Mouse (Mus musculus): ENCODE measurements around the gene Zfp978. TPM values are rescaled to one million over a fixed set of nuclear protein-coding genes. Genes with fewer than 3 reads are reported as not detected.

Zfp978 gene
- polyA plus RNA-seq, 1 experiment from 2014 or later: 0.14 TPM

DNA sequence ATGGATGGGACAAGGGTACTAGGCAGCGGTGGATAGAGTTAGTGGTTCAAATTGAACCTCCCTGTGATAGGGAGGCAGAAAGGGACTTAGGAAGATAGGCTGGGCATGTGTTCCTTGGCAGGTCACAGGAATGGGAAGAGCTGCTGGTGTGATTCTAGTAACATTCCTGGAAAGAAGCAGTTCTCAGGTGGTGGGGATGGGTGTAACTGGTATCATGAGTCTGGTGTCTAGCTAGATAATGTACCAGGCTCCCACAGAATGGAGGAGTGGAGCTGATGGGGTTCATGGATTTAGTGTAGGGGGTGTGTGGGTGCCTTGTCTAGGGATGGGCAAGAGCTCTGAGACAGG is 71.3 kb downstream of the Zfp978 start:
- DNase-seq (ENCODE audit: low spot score) (no peak), ATAC-seq (replicated peaks; ENCODE audit: low FRiP score, low read depth) (peak; percentile 21; the same call in 1 of the 2 replicates)
- 89% methylated on average over 1 of the region's 1 CpGs for WGBS
- no peak overlapping the region for H3K4me2 ChIP-seq (ENCODE audit: low read length)
- no peaks in the 10 kb centered on the region for H3K4me1 ChIP-seq (replicated peaks; ENCODE audit: insufficient read depth, low read length)
- H3K27ac ChIP-seq: no peak overlapping the region
- no peak overlapping the region for H3K4me3 ChIP-seq (replicated peaks; ENCODE audit: low read depth, low read length)
- peaks cover 22% of the 10 kb centered on the region for H3K9me3 ChIP-seq (replicated peaks; ENCODE audit: low read length)
- H3K36me3 ChIP-seq (ENCODE audit: insufficient read depth, low read length): no peaks in the 10 kb centered on the region
- H3K27me3 ChIP-seq (ENCODE audit: insufficient read depth, low read length): no peaks in the 10 kb centered on the region
- no peak for TF ChIP-seq CTCF (IDR thresholded peaks at IDR 0.05; ENCODE audit: low read depth)
- no peak overlapping the region for H3K9ac ChIP-seq (ENCODE audit: low read depth, low read length)

DNA sequence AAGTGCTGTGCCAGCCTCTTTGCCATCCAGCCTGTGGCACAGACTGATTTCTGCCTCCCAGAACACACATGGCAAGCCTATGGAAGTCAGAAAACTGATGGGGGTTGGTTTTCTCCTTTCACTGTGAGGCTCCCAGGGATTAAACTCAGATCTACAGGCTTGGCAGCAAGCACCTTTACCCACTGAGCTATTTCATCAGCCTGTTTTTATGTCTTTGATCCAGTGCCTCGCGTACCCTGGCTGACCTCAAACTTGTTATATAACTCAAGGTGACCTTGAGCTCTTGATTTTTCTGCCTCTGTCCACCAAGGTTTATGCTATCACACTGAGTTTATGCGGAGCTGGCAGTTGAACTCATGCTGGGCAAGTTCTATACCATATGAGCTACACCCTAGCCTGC is 71.9 kb downstream of the Zfp978 start:
- TF ChIP-seq CTCF (IDR thresholded peaks at IDR 0.05; ENCODE audit: low read depth): no peak
- H3K4me2 ChIP-seq (ENCODE audit: low read length): no peak overlapping the region
- no peaks in the 10 kb centered on the region for H3K36me3 ChIP-seq (ENCODE audit: insufficient read depth, low read length)
- no peaks in the 10 kb centered on the region for H3K27me3 ChIP-seq (ENCODE audit: insufficient read depth, low read length)
- no peaks in the 10 kb centered on the region for H3K4me1 ChIP-seq (replicated peaks; ENCODE audit: insufficient read depth, low read length)
- no peak overlapping the region for H3K27ac ChIP-seq
- ATAC-seq (replicated peaks; ENCODE audit: low FRiP score, low read depth): 0 out of 2 replicates have a peak, but pooled peaks have one; percentile 16
- WGBS: 40% methylated on average over 3 of the region's 3 CpGs
- H3K4me3 ChIP-seq (replicated peaks; ENCODE audit: low read depth, low read length): no peak overlapping the region
- peaks cover 22% of the 10 kb centered on the region for H3K9me3 ChIP-seq (replicated peaks; ENCODE audit: low read length)
- H3K9ac ChIP-seq (ENCODE audit: low read depth, low read length): no peak overlapping the region
- no peak for DNase-seq (ENCODE audit: low spot score)

DNA sequence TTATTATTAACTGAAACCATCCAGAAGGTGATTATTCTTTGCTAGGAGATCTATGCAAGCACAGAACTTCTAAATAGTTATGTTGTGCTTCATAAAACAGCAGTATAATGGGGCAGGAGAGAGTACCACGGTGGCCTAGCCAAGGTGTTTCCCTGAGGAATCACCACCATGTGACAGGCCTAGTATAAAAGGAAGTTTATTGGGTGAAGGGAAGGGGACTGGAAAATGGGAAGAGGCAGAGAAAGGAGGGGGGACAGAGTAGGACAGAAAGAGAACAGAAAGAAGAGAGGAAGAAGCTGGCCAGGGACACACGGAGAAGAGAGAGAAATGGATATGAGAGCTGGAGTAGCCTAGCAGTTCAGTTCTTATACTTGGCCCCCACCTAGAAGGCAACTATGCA is 72.8 kb downstream of the Zfp978 start:
- DNase-seq (ENCODE audit: low spot score) (no peak), ATAC-seq (replicated peaks; ENCODE audit: low FRiP score, low read depth) (peak; percentile 22; the same call in 1 of the 2 replicates)
- Histone ChIP-seq H3K4me2 (ENCODE audit: low read length) (no peak overlapping the region), H3K27ac (no peak overlapping the region), H3K36me3 (ENCODE audit: insufficient read depth, low read length) (no peaks in the 10 kb centered on the region), H3K4me1 (replicated peaks; ENCODE audit: insufficient read depth, low read length) (no peaks in the 10 kb centered on the region), H3K27me3 (ENCODE audit: insufficient read depth, low read length) (no peaks in the 10 kb centered on the region), H3K9me3 (replicated peaks; ENCODE audit: low read length) (peaks cover 22% of the 10 kb centered on the region), H3K9ac (ENCODE audit: low read depth, low read length) (no peak overlapping the region), H3K4me3 (replicated peaks; ENCODE audit: low read depth, low read length) (no peak overlapping the region)
- TF ChIP-seq CTCF (IDR thresholded peaks at IDR 0.05; ENCODE audit: low read depth): no peak
- 46% methylated on average over 2 of the region's 2 CpGs for WGBS

Other genes starting within 250 kb of the Zfp978 start
- gene Zfp991, start 229.3 kb upstream of the Zfp978 start, polyA plus RNA-seq (2015; fragmentation: Nextera tagmentation; extraction: Ambion mirVana): 8.4 and 9.5 TPM in 2 replicates
- gene Zfp988, start 55.6 kb upstream of the Zfp978 start, polyA plus RNA-seq (2015; fragmentation: Nextera tagmentation; extraction: Ambion mirVana): 0.24 and 0.25 TPM in 2 replicates
- 4.9 and 5.1 TPM in 2 replicates for gene Zfp982, start 131.1 kb downstream of the Zfp978 start, polyA plus RNA-seq (2015; fragmentation: Nextera tagmentation; extraction: Ambion mirVana)
- 0.14 and 0.19 TPM in 2 replicates for gene Gm16503, start 178.9 kb downstream of the Zfp978 start, polyA plus RNA-seq (2015; fragmentation: Nextera tagmentation; extraction: Ambion mirVana)
- gene Zfp985, start 192.0 kb downstream of the Zfp978 start, polyA plus RNA-seq (2015; fragmentation: Nextera tagmentation; extraction: Ambion mirVana): 0.34 and 0.48 TPM in 2 replicates

Measured in kidney, postnatal 0 days (tissue).